Mouse (Mus musculus): ENCODE results near the gene Fat2.

The Fat2 gene

DNA sequence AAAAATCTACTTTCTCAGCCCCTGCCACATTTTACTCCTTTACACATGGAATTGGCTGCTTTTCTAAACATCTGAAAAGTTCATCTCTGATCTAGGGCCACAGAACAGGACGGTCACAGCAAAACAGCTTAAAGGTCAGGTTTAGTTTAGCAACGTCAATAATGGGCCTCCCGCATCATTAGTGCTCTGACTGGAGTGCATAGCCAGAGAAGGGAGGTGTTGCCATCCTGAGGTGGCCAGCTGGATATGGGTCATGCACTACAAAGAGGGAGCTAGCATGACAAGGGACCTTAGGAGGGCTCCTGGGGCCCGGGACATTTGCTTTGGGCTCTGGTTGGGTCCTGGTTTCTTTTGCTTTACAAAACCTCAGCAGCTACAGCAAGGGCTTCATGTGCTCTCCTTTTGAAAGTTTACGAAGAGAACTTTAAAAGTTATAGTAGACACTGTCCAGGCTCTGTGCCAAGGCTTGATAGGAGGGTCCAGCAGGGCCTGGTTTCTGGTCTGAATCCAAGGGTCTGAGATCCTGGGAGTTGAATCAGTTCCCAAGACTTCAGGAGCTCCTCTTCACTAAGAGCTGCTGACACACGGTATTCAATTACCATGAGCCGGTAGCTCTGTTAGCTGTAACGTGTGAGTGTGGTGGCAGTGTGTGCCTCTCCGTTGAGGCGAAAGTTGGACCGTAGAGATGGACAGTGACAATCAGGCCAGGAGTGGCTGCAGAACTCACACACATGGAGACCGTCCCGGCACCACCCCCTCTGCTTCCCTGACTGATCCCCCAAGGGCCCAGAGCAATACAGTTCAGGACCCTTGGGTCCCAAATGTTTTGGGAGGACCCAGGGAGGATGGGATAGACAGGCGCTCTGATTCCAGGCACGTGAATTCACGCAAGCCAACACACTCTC is 6.2 kb downstream of the Fat2 start:
- DNase-seq (ENCODE audit: inconsistent ontology term), result peak; percentile 6

DNA sequence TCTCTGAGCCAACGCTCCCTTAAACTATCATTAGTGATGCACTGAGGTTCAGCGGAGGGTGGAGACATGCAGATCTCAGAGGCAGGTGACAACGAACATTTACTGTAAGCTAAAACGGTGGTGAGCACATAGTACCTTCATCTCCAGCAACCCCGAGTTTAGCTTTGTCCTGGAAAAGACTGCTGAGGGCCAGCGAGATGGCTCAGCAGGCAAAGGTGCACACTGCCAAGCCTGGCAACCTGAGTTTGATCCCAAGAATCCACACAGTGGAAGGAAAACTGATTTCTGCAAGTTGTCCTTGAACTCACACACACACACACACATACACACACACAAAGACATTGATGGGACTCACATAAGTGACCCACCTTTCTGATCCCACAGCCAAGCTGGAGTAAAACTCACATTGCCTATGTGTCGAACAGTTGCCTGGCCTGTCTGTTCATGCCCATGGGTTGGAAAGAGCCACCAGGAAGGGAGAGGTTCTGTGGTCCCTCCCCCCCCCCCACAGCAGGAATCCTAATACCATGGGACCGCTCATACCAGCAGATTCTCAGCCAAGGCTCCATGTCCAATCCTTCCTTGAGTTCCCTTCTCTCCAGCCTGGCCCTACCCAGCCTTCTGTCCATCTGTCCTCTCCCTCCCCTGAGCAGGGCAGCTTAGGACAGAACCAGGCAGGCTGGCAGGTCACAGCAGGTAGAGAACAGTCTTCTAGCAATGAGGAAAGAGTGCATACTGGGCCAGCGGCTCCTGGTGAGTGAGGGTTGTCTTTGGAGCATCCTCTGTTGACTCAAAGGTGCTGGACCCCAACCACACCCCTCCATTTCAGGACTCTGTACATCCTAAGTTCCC is 8.6 kb downstream of the Fat2 start:
- DNase-seq (ENCODE audit: inconsistent ontology term), result no peak

DNA sequence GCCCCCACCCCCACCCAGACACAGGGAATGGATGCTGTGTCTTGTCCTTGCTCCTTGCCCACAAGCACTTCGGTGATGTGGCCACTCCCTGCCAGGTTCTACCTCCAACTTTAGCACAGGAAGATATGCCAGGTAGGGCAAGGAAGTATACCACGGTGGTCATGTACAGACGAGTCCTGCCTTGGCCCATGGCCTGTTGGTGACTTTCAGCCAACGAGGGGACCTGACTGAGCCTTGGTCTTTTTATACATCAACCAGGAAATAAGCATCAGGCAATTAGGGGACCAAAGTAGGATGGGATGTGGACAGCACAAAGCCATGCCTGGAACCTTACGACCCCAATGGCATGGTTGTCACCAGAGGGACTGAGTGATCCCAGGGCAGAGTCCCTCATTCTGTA is 9.3 kb downstream of the Fat2 start:
- DNase-seq (ENCODE audit: inconsistent ontology term), result no peak

DNA sequence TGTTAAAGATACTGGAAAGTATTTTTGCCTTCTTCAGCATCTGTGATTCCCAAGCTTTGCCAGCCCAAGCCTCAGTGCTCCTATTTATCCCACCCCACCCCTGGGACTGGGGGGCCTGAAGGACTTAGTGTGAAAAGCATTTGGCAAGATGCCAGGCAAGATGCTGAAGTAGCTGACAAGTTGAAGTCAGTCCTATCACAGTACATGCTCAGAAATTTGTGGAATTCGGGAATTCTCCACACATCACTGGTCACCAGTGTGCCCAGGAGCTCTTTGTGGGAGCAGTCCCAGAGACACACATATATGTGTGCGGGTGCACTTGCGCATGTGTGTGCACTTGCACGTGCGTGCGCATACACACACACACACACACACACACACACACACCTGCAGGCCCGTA is 10.2 kb downstream of the Fat2 start:
- DNase-seq (ENCODE audit: inconsistent ontology term), result peak; percentile 72

DNA sequence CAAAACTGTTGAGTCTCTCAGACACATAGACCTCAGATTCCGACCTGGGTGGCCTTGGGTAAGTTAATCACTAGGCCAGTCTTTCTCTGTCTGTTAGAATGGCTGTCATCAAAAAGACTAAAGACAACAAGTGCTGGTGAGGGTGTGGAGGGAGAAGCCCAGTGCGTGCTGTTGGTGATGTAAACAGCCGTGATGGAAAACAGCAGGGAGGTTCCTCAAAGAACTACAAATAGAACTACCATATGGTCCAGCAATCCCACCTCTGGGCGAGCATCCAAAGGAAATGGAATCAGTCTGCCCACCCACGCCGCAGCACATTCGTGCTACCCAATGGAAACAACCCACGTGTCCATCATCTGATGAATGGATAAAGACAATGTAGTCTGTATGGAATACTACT is 12.5 kb downstream of the Fat2 start:
- DNase-seq (ENCODE audit: inconsistent ontology term), result no peak

DNA sequence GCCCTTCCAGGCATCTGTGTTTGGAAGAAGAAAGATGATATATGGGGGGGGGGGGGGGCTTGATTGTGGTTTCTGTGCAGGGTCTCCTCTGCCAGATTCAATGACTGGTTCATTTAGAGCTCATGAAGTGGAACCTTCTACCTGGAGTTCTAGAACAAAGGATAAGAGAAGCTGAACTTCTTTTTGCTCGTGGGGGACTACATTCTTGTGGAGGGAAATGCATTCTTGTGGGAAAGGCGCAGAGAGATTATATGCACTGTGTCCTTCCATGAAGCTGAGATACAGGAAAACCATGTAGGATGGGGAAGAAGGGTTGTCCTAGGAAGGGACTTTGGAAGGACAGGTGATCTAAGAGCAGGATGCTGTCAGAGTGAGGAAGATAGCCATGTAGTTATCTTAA is 15.4 kb downstream of the Fat2 start:
- DNase-seq (ENCODE audit: inconsistent ontology term), result no peak

DNA sequence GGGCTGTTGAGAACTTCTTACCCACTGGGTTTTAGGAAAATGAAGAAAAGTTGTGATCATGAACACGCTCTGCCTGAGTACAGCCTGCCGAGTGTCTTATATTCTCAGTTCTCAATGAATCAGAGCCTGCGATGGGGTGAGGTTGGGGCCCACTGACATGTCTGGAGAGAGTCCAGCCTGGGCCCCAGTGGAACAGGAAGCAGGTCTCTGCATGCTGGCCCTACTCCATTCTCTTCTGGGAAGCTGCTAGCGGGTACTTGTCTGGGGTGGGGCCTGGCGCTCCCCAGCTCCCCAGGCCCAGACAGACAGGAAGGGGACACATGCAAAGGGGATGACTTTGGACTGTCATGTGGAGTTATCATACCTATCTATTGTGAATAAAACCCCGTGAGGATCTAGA is 20.4 kb downstream of the Fat2 start:
- DNase-seq (ENCODE audit: inconsistent ontology term), result no peak

DNA sequence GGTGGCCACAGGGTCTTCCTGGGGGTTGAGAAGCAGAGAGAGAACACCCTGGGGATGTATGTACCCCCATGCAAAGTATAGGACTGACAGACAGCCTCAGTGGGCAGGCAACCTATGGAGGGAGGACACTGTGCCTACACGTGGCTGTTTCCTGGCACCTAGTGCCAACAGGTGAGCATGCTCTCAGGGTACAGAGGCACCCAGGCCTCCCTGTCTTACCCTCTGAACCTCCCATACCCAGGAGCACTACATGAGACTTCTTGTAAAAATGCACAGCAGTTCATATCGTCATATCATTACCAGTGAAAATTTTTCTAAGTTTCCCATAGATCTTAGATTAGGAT is 21.7 kb downstream of the Fat2 start:
- no peak for DNase-seq (ENCODE audit: inconsistent ontology term)

DNA sequence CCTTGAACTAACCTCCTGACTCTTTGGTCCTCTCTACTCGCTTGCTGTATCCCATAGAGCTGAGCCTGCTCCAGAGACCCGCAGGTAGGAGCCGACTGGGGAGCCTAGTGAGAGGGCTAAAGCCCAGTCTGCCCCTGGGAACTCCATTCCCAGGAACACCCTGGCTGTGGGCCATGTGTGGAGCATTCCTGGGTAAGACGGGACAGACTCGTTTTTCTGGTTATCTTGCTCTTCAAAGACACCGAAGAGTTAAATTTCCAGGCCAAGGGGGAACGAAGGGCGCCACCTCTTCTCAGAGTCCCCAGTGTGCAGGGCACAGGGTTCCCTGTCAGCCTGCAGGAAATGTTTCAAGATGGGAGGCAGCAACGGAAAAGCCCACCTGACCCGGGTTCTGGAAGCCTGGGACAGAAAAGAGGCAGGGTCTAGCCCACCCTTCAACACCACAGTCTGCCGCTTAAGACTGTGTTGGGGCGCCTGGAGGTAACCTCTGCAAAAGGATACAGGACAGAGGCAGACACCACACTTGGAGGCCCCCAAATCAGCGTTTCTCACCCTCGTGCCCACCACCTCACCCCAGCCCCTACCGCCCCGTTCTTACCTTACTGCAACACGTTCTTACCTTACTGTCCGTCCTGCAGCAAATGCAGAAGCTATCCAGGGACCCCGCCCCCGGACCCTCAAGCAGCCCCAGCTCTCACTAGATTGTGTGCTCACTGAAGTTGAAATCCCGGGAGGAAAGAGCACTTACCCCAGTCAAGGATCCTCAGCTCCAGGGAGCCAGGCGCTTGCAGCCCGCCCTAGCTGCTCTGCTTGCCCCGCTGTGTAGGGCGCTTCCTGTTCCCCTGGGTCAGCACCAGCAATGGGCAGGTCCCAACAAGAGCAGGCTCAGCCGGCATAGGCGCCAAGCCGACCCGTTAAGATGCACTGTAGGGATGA is 22.3 kb downstream of the Fat2 start:
- DNase-seq (ENCODE audit: inconsistent ontology term), result no peak

DNA sequence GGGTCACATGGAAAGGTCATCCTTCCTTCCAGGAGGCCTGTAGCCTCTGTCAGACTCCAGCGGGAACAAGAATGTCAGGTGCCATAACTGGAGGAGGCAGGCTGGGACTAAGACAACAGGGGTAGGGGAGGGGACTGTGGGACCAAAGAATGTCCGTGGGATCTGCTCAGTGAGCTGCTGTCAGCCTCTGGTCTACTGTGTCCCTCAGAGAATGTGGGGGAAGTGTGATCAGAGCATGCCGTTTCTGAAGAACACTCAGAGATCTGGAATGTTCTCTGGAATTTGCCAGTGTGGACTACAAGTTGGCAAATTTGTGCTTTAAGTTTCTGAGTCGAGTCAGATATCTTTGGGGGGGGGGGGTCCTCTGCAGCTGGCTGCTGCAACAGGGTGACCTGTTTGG is 34.0 kb downstream of the Fat2 start:
- peak; percentile 79 for DNase-seq (ENCODE audit: inconsistent ontology term)

DNA sequence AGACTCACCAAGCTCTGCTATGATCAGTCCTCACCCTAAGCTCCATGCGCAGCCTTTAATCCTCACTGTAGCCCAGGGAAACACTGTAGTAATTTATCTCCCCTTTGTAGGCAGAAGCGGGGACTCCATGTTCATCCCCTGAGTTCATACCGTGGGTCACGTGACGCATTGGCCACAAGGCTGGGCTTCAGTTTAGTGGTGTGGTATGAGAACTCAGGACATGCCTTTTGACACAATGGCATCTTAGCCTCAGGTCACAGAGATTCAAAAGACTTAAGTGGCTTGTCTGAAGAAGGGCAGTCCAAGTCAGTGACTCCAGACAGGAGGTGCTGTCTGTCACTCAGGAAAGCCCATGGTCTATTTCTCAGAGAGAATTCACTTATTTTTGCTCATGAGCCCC is 43.2 kb downstream of the Fat2 start:
- no peak for DNase-seq (ENCODE audit: inconsistent ontology term)

DNA sequence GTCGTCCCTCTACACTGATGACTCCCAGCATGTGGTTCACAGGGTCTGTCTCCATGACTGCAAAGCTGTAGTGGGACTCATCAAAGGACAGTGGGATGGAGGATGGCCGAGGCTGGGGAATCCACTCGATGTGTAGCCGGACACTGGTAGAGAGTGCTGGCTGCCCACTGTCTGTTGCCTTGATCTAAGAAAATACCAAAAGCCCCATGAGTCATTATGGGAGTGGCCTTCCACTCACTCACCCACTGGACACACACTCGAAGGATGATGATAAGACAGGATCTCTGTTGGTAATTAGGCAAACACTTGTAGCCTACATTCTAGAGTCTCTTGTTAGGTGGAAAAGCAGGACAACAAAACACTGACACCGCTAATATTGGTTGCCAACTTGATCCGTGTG is 44.5 kb downstream of the Fat2 start:
- no peak for DNase-seq (ENCODE audit: inconsistent ontology term)

DNA sequence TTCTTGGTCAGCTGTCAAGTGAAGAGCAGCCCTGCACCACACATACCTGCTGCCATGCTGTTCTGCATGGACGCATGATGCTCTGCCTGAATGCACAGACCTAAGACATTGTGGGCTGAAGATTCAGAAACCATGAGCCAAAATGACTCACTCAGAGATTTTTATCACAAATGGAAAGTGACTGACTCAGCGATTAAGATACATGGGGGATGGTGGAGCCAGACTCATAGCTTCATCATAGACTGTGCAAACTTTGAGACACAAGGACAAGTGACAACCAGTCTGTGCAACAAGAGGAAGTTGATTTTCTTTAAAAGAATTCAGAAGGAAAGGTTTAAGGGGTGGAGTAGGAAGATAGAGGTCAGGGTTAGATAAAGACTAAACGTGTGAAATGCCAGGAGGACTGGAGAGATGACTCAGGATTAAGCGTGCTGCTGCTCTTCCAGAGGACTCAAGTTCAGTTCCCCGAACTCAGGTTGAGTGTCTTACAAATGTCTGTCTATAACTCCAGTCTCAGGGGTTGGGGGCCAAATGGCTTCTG is 46.4 kb downstream of the Fat2 start:
- no peak for DNase-seq (ENCODE audit: inconsistent ontology term)

DNA sequence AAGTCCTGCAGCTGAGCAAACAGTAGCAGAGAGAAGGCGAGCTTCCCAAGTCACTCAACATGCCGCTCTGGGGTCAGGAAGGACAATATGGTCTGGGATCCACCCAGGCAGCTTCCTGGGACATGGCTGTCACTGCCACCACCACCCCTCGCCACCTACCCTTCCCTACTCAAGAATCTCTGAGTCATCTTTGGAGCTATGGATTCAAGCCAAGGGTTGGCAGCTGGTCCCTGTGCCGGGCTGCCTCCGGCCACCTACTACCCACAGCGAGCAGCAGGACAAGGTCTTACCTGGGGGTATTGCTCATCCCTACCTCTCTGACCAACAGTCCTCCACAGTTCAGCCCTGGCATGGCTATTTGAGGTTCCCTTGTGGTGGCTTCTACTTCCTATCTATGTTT is 61.6 kb downstream of the Fat2 start:
- peak; percentile 35 for DNase-seq (ENCODE audit: inconsistent ontology term)

DNA sequence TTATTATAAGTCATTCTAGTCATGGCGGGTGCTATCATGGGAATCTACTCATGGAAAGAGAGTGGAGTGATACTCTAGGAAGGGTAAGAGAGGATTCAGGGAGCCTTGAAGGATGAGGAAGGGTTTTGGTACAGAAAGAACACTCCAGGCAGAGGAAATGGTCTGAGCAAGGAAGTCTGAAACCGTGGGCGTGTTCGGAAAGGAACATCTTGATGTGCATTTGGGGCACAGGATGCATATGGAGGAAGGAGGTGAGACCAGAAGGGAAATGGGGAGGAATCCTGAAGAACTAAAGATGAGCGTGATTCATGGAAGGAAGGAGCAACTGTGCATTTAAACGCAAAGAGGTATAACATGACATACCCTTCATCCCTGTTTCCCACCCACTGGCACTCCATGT is 67.8 kb downstream of the Fat2 start:
- DNase-seq (ENCODE audit: inconsistent ontology term), result no peak

DNA sequence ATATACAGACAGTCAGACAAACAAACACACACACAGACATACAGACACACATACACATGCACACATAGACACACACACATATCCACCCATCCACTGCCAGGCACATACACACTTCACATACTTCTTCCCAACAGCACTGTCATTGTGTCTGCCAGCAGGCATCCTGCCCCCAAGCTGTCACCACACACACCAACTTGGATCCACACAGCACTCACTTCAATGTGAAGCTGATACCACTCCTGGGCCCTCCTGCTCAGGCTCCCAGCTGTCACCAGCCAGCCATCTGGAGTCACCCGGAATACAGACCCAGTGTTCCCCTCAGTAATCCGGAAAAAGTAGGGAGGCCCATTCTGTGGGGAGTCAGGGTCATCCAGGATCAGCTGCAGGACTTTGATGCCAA is 70.7 kb downstream of the Fat2 start:
- DNase-seq (ENCODE audit: inconsistent ontology term), result no peak

DNA sequence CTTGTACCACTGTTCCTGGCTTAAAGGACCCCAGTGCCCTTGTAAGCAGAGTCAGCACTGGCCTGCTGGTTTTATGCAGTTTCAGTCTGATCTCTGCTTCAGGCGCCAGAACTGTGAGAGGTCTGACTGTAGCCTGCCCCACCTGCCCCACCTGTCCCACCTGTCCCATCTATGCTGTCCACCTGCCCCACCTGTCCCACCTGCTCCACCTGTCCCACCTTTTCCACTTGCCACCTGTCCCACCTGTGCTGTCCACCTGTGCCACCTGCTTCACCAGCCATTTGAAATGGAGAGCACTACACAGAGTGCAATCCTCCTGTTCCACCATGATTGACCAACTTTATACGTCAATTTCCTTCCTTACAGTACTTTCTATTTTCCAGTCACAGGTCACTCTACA is 72.0 kb downstream of the Fat2 start:
- DNase-seq (ENCODE audit: inconsistent ontology term), result no peak

DNA sequence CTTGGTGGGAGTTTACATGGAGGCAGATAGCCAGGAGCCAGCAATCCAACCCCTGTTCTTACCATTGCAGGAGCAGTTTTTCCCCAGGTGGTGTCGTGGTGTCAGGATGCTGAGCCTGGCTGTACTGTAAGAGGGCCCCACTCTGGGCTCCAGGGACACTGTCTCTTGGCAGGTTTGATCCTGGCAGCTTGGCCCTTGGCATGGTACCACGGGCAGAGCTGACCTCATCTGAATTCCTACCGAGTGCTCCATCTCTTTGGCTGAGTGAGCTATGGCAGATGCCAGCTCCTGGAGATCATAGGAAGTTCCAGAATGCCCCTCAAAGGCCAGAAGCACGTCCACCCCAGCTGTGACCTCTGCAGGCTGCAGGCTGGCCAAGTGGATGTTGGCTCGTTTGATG is 74.4 kb downstream of the Fat2 start:
- peak; percentile 71 for DNase-seq (ENCODE audit: inconsistent ontology term)

DNA sequence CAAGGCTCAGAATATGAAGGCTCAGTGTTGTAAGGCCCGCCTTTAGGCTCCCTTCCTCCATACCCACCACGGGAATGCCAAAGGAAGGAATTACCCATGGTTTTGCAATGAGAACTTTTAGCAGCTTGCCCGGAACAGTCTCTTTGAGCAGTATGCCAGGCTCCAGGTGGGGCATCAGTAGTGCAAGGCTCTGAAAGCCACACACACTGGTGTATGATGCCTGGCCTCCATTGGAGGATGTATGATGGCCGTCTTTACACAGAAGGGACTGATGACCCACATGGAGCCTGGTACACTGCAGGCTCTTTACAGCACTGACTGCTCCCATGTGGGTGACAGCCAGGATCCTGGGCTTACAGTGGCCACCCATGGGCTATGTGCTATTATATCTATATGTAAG is 75.3 kb downstream of the Fat2 start:
- no peak for DNase-seq (ENCODE audit: inconsistent ontology term)

DNA sequence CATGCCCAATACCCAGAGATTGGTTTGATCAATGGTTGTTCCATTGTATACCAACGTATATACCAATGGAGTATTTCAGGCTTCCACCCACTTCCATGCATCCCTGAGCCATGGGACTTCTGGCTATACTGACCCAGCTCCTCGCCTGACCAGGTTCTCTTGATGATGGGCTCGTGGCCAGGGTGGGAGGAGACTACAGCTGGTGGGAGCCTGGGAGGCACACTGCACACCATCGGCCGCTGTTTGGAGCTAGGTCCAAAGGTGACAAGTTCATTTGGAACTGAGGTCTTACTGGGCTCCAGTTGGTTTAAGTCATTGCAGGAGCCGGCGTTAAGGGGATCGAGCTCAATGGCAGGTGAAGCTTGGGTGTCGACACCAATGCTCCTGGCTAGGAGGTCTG is 83.0 kb downstream of the Fat2 start:
- DNase-seq (ENCODE audit: inconsistent ontology term), result no peak

DNA sequence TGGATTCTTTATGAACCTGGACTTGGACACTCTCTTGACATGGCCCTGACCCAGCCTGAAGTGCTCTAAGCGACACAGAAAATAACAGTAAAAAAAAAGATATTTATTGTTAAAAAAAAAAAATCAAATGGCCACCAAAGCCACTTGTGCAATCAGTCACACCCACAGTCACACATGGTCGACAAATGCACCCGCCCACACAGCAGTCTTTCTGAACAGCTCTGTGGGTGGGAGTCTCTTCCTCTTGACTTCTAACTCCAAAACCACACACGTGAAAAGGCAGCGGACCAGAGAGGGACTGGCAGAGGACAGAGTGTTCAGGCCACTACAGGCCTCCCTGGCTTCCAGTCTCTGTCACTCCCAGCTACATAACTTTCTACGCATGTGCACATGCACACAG is 85.8 kb downstream of the Fat2 start:
- DNase-seq (ENCODE audit: inconsistent ontology term), result no peak

DNA sequence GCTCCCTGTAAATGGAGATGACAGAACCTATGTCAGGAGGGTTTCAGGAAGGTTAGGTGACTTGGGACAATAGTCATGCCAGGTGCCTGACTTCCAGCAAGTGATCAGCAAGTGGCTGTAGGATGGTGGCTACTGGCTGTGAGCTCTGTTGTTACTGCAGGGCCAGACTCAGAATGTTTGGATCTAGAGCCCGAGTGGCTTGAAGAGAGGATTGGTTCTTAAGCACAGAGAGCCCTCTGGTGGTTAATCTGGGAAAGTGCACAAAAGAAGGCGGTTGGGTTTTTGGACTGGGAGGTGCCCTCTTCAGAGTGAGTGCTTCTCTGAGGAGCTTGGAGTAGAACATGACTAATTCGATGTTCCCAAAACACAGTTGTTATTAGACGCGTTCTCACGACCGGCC is 95.8 kb downstream of the Fat2 start:
- peak; percentile 32 for DNase-seq (ENCODE audit: inconsistent ontology term)

All from Muller cell, postnatal 12 days (primary cell).